Mouse (Mus musculus): ENCODE measurements around the gene Vmn2r110. TPM values are rescaled to one million over a fixed set of nuclear protein-coding genes. Genes with fewer than 3 reads are reported as not detected.

Gene Vmn2r110
- not detected in 2 replicates for polyA plus RNA-seq (2012; rRNA removed)

- 23% methylated on average over 1 of the region's 1 CpGs for WGBS
- no peak for DNase-seq (ENCODE audit: low read depth, low spot score)
Measured at GRCm38 (mm10) chr17:20596323-20596722, at the start of gene Vmn2r110. Vmn2r110 (minus strand) TSS chr17:20596423.

DNA sequence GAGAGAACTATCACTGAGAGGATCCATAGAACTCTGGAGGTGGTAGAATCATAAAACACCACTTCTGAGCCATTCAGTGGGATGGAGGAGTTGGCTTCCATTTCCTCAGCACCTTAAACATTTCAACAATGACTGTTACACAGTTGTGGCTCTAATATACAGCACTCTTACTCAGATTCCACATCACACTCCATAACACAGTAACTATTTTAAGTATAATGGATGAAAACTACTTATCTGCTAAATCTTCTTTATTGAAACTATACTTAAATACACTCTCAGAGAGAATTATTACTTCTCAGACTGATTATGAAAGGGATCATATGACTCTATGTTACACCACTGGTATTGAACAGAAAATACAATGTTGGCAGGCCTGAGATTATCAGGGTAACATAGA is 28.6 kb upstream of the Vmn2r110 start, which contains the start of gene Fpr-rs3:
TSS of gene Fpr-rs3 (minus strand) at position 101 of the 400 bp plus-strand sequence.
- no peak for DNase-seq (ENCODE audit: low read depth, low spot score)

GRCm38 (mm10) chr17:20564656-20565055 is 31.6 kb downstream of the Vmn2r110 start, which contains the start of gene Vmn2r109:
Vmn2r109 (minus strand) TSS chr17:20564756.
- DNase-seq (ENCODE audit: low read depth, low spot score) = no peak
- 90% methylated on average over 1 of the region's 1 CpGs for WGBS

Other genes starting within 250 kb of the Vmn2r110 start
- gene Vmn1r224, start 182.3 kb downstream of the Vmn2r110 start, polyA plus RNA-seq (2012; rRNA removed) = not detected in 2 replicates
- gene Vmn2r108, start 115.1 kb downstream of the Vmn2r110 start, polyA plus RNA-seq (2012; rRNA removed) = not detected in 2 replicates
- not detected in 2 replicates for gene Vmn1r225, start 98.3 kb downstream of the Vmn2r110 start, polyA plus RNA-seq (2012; rRNA removed)
- gene Vmn2r109, start 31.7 kb downstream of the Vmn2r110 start, polyA plus RNA-seq (2012; rRNA removed) = not detected in 2 replicates
- gene Fpr-rs3, start 28.5 kb upstream of the Vmn2r110 start, polyA plus RNA-seq (2012; rRNA removed) = not detected in 2 replicates
- not detected in 2 replicates for gene Vmn1r226, start 86.4 kb upstream of the Vmn2r110 start, polyA plus RNA-seq (2012; rRNA removed)
- gene Vmn1r227, start 133.4 kb upstream of the Vmn2r110 start, polyA plus RNA-seq (2012; rRNA removed) = not detected in 2 replicates
- gene Vmn1r228, start 189.7 kb upstream of the Vmn2r110 start, polyA plus RNA-seq (2012; rRNA removed) = not detected in 2 replicates
- not detected in 2 replicates for gene Vmn1r229, start 215.1 kb upstream of the Vmn2r110 start, polyA plus RNA-seq (2012; rRNA removed)
- gene Vmn1r230, start 244.0 kb upstream of the Vmn2r110 start, polyA plus RNA-seq (2012; rRNA removed) = not detected in 2 replicates

All from large intestine, adult 2 months (tissue).